Mouse (Mus musculus) olfactory bulb, adult 2 months (tissue): ENCODE data around the gene As3mt. TPM values are rescaled to one million over a fixed set of nuclear protein-coding genes. Genes with fewer than 3 reads are reported as not detected.
"Not testable (repeated sequence)": the region's sequence is repeated elsewhere in the genome, so short reads cannot be mapped to it uniquely, and the experiment has no call there.

Source experiments
- H3K27ac ChIP-seq: fragments of 200-500 bp; 2 replicates; pipeline ENCODE4 v1.5.1; 2012; ENCODE audit warnings: low read depth, low read length; ENCODE audit not compliant: insufficient read depth
- H3K4me1 ChIP-seq: fragments of 200-500 bp; 2 replicates; pipeline ENCODE4 v1.6.1; 2012; ENCODE audit warnings: low read length; ENCODE audit not compliant: control insufficient read depth, insufficient read depth
- H3K4me3 ChIP-seq: fragments of 200-500 bp; 2 replicates; pipeline ENCODE4 v1.5.1; 2012; ENCODE audit warnings: mild to moderate bottlenecking, low read depth, low read length, moderate library complexity; ENCODE audit not compliant: insufficient read depth
- CTCF ChIP-seq: fragments of 200-500 bp; IDR thresholded peaks from 2 replicates; pipeline ENCODE4 v1.5.1; 2012; ENCODE audit warnings: low read depth, mild to moderate bottlenecking, low read length, moderate library complexity; ENCODE audit not compliant: insufficient read depth
- POLR2A ChIP-seq: fragments of 200-500 bp; IDR thresholded peaks from 2 replicates; pipeline ENCODE4 v1.6.1; 2012; ENCODE audit warnings: mild to moderate bottlenecking, low read depth, low read length, moderate library complexity; ENCODE audit not compliant: insufficient read depth
- WGBS: fragments of 180-500 bp; shearing (Covaris S2); methylation state at CpG from one replicate; pipeline ENCODE4 v1.1.7; 2018; 5-methylcytosine and 5-hydroxymethylcytosine counted together
- polyA plus RNA-seq: library from polyadenylated mRNA; stranded (reverse); fragments of >200 nt; gene quantifications from 2 replicates; pipeline ENCODE4 v1.2.4, GENCODE M21; 2012; ENCODE audit warnings: low replicate concordance; ENCODE audit not compliant: missing spikeins, insufficient read depth, insufficient read length

Gene As3mt
- polyA plus RNA-seq, 1 experiment = not detected

DNA sequence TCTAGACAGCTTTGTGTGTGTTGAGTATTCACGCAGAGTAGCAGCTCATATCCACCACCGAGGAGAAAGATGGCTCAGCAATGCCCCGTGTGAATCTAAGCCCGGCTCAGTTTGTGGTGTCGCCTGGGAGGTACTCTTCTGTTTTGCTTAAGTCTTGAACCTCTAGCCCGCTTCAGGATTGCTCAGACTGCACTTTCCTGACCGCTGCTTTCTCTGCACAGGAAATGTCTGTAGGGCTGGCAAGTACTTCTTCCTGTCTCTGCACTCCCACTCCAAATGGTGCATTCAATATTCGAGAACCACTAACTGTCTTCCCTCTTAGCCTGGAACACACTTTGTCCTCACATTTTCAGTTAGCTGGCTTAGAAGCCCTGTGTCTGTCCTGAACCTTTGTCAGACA is 51.8 kb downstream of the As3mt start:
- H3K4me1 ChIP-seq = no peaks in the 10 kb centered on the region
- H3K27ac ChIP-seq = no peak overlapping the region
- TF ChIP-seq POLR2A = no peak
- TF ChIP-seq CTCF = no peak
- H3K4me3 ChIP-seq = no peak overlapping the region
- WGBS = 72% methylated on average over 8 of the region's 8 CpGs

DNA sequence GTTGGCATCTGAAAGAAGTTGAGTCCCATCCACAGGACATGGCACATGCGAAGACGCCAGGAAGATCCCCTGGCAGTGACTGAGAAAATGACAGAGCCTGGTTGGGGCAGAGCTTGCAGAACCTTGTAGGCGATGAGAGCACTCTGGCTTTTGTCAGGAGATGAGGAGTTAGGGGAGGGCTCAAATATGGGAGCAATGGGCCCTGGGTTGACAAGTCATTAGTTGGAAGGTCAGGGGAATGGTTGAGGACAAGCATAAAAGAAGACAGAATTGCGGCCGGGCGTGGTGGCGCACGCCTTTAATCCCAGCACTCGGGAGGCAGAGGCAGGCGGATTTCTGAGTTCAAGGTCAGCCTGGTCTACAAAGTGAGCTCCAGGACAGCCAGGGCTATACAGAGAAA is 52.7 kb downstream of the As3mt start:
- not testable (repeated sequence) for H3K4me3 ChIP-seq, H3K4me1 ChIP-seq, H3K27ac ChIP-seq
- WGBS = 94% methylated on average over 10 of the region's 10 CpGs

DNA sequence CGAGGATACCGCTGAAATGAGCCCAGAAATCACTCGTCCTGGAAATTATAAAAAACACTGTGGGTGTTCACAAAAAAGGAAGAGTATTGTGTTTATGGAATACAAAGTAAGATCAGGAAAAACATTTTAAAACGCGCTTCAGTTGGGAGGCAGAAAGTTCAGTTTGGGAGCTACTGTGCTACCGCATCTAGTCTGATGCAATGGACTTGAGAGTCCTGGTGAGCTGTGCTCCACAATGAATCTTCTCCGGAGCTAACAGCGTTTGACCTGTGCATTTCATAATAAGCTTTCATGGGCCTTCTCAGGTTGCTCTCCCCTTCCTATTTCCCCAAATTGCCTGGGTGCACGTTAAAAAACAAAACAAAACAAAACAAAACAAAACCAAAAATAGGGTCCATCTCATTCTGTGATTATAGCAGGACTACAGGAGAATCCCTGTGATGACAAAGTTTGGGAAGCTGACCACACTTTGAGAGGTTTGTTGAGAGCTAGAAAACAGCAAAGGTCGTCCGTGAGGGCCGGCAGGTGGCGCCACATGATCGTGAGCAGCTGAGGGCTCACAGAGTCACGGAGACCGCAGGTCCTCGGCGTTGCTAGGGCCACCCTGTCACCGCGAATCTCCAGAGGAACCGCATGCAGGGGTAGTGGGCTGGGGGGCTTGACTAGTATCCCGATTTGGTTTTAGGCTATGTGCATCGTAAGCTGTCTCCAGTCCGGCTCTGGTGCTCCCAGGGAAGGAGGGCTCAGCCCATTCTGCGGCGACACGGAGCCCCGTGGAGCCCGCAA is 53.3 kb downstream of the As3mt start:
- 19% methylated on average over 29 of the region's 29 CpGs for WGBS
- TF ChIP-seq POLR2A (no peak), CTCF (peak; percentile 97)
- Histone ChIP-seq H3K4me3 (peak overlapping the region; percentile 61), H3K27ac (peak overlapping the region; percentile 38), H3K4me1 (peaks cover 2% of the 10 kb centered on the region; the same call in 1 of the 2 replicates)

- TF ChIP-seq CTCF (no peak), POLR2A (peak; percentile 78)
- under 1% methylated on average over 59 of the region's 59 CpGs for WGBS
Observed at GRCm38 (mm10) chr19:46761247-46761946, 54.1 kb downstream of the As3mt start, which contains the start of gene Cnnm2. Cnnm2 (plus strand) TSS chr19:46761596.

GRCm38 (mm10) chr19:46761971-46762290 is 54.7 kb downstream of the As3mt start:
- no peak for TF ChIP-seq POLR2A
- no peak for TF ChIP-seq CTCF
- peaks cover 8% of the 10 kb centered on the region for H3K4me1 ChIP-seq
- peak overlapping the region; percentile 90 for H3K27ac ChIP-seq
- peak overlapping the region; percentile 76 for H3K4me3 ChIP-seq
- WGBS = under 1% methylated on average over 36 of the region's 36 CpGs

More at GRCm38 (mm10) chr19:46761247-46761946, 54.1 kb downstream of the As3mt start, which contains the start of gene Cnnm2:
- Histone ChIP-seq H3K4me3 (peak within 1 kb of the TSS; percentile 76), H3K4me1 (peaks cover 5% of the 10 kb centered on the region), H3K27ac (peak within 1 kb of the TSS; percentile 90)

DNA sequence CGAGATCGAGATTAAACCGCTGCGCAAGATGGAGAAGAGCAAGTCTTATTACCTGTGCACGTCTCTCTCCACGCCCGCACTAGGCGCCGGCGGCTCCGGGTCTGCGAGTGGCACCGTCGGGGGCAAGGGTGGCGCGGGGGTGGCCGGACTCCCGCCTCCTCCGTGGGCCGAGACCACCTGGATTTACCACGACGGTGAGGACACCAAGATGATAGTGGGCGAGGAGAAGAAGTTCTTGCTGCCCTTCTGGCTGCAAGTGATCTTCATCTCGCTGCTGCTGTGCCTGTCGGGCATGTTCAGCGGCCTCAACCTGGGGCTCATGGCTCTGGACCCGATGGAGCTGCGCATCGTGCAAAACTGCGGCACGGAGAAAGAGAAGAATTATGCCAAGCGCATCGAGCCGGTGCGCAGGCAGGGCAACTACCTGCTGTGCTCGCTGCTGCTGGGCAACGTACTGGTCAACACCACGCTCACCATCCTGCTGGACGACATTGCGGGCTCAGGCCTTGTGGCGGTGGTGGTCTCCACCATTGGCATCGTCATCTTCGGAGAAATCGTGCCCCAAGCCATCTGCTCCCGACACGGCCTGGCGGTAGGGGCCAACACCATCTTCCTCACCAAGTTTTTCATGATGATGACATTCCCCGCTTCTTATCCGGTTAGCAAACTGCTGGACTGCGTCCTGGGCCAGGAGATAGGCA is 55.2 kb downstream of the As3mt start:
- under 1% methylated on average over 50 of the region's 50 CpGs for WGBS
- no peak for TF ChIP-seq POLR2A
- no peak for TF ChIP-seq CTCF
- Histone ChIP-seq H3K4me3 (peak overlapping the region; percentile 76), H3K27ac (peak overlapping the region; percentile 90), H3K4me1 (peaks cover 10% of the 10 kb centered on the region)

GRCm38 (mm10) chr19:46762992-46763342 is 55.7 kb downstream of the As3mt start:
- no peak for TF ChIP-seq POLR2A
- no peak for TF ChIP-seq CTCF
- WGBS = 1% methylated on average over 19 of the region's 19 CpGs
- Histone ChIP-seq H3K4me1 (peaks cover 10% of the 10 kb centered on the region), H3K27ac (peak overlapping the region; percentile 59; the same call in 1 of the 2 replicates), H3K4me3 (peak overlapping the region; percentile 76)

DNA sequence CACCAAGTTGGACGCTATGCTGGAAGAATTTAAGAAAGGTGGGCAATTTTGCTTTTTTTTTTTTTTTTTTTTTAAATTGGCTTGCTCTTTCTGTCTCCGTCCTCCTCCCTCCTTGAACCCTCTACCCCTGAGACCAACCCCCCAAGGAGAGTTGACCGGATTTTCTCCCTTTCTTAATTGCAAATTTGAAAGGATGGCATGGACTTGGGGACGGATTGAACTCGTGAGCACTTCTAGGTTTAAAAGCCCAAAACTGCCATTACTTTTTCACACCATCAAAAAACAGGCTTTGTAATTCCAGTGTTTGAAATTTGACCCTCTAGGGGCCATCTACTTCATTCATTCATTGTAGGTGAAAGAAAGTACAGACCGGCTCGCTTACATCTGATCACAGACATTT is 56.1 kb downstream of the As3mt start:
- Histone ChIP-seq H3K4me3 (peak overlapping the region; percentile 76), H3K4me1 (peaks cover 10% of the 10 kb centered on the region), H3K27ac (no peak overlapping the region)
- TF ChIP-seq CTCF (no peak), POLR2A (no peak)
- WGBS = 9% methylated on average over 7 of the region's 7 CpGs
